Mouse (Mus musculus): ENCODE data around the gene Fut2. TPM values are rescaled to one million over a fixed set of nuclear protein-coding genes. Genes with fewer than 3 reads are reported as not detected.

The Fut2 gene
- polyA plus RNA-seq, 1 experiment, result 1.3 TPM

DNA sequence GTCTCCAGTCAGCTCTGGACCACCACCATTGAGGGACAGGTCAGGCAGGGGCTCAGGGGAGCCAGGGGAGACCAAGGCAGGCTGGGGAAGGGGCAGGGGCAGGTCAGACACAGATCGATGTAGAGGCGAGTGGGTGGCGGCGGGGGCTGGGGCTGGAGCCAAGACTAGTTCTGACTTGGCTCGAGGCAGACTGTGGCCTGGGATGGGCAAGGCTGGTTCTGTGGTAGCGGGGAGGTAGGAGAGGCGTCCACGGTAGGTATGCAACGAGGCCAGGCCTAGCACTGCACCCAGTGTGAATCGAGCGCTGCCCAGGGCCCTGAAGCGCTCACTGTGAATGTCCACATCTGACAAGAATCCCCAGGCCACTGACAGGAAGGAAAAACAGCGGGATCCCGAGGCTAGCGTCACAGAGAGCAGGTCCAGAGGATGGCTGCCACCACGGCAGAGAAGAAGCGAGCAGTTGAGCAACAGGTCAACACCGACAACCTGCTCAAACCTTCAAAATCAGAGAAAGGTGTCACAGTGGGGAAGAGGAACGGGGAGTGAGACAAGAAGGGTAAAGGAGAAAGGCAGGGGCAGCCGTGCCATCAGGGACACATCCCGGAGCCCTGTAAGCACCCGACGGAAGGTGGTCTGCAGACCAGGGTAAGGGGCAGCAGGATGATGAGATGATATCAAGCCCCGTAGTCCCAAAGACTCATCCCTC lies 45.3 kb upstream of the Fut2 start:
- 95% methylated on average over 24 of the region's 24 CpGs for WGBS
- TF ChIP-seq CTCF (IDR thresholded peaks at IDR 0.05; ENCODE audit: borderline replicate concordance, control insufficient read depth, extremely low read depth, insufficient read depth, low read length, poor library complexity) (no peak), POLR2A (IDR thresholded peaks at IDR 0.05; ENCODE audit: control insufficient read depth, extremely low read depth, insufficient read depth, low read length, poor library complexity) (no peak)
- no peak overlapping the region for H3K27ac ChIP-seq (ENCODE audit: control insufficient read depth, insufficient read depth, low read length)
- H3K4me3 ChIP-seq (ENCODE audit: control insufficient read depth, insufficient read depth, low read length), result no peak overlapping the region
- H3K4me1 ChIP-seq (replicated peaks; ENCODE audit: control insufficient read depth, insufficient read depth, low read length), result peaks cover 39% of the 10 kb centered on the region
- DNase-seq, result no peak
- peaks cover 8% of the 10 kb centered on the region for H3K36me3 ChIP-seq (ENCODE audit: control insufficient read depth, insufficient read depth, low read length)
- no peaks in the 10 kb centered on the region for H3K27me3 ChIP-seq (ENCODE audit: control insufficient read depth, insufficient read depth, low read length)

DNA sequence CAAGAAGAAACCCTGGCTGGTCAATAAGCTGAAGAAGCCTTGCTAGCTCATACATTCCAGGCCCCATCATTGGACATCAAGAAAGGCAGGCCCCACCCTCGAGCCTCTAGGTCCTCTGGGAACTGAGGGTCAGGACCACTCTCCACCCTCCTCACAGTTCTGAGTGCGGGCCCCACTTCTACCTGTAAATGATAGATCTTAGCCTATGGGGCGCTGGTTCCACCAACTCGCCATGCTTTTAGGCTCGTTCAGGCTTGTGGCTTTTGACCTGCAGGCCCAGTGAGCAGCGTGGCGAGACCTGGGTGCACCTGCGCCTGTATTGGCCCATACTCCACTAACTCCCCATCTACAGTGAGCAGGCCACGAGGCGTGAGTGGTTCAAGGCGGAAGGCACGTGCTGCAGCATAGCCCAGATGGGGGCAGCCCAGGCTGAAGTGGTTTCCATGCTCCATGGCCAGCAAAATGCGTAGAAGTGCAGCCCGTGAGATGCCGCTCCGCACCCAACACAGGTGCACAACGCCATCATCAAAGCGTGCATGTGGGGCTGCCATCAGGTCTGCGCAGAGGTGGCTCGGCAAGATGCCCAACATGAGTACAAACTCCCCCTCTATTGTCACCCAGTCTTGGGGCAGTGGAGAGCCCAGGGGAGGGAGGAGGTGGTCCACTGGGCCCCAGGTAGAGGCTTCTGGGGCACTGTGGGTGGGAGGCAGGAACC lies 44.4 kb upstream of the Fut2 start:
- DNase-seq, result no peak
- Histone ChIP-seq H3K36me3 (ENCODE audit: control insufficient read depth, insufficient read depth, low read length) (peaks cover 8% of the 10 kb centered on the region), H3K27ac (ENCODE audit: control insufficient read depth, insufficient read depth, low read length) (no peak overlapping the region), H3K4me1 (replicated peaks; ENCODE audit: control insufficient read depth, insufficient read depth, low read length) (peaks cover 41% of the 10 kb centered on the region), H3K27me3 (ENCODE audit: control insufficient read depth, insufficient read depth, low read length) (no peaks in the 10 kb centered on the region), H3K4me3 (ENCODE audit: control insufficient read depth, insufficient read depth, low read length) (no peak overlapping the region)
- WGBS, result 94% methylated on average over 20 of the region's 20 CpGs
- TF ChIP-seq POLR2A (IDR thresholded peaks at IDR 0.05; ENCODE audit: control insufficient read depth, extremely low read depth, insufficient read depth, low read length, poor library complexity) (no peak), CTCF (IDR thresholded peaks at IDR 0.05; ENCODE audit: borderline replicate concordance, control insufficient read depth, extremely low read depth, insufficient read depth, low read length, poor library complexity) (no peak)

DNA sequence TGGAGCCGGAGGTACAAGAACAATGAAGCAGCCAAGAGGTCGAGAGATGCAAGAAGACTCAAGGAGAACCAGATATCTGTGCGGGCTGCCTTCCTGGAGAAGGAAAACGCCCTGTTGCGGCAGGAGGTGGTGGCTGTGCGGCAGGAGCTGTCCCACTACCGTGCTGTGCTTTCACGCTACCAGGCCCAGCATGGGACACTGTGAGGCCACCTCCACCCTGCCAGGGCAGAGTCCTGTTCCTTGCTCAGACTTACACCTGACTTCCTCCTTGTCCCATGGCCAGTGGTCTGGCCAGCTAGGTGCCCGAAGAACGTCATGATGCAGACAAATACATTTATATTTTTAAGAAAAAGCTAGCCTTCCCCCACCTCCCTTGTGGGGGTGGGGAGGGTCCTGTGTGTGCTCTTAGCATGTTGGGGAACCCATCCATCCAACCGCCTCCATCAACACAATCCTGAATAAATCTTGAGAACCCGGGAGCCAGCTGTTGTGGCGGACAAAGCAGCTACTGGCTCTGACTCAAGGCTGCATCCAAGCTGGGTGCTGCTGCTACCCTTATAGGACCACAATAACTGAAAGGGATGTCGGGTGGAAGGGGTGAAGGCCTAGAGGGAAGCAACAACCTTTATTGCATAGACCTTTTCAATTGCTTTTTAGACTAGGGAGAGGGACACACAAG lies 43.6 kb upstream of the Fut2 start:
- DNase-seq, result no peak
- 93% methylated on average over 14 of the region's 14 CpGs for WGBS
- TF ChIP-seq POLR2A (IDR thresholded peaks at IDR 0.05; ENCODE audit: control insufficient read depth, extremely low read depth, insufficient read depth, low read length, poor library complexity), result no peak
- TF ChIP-seq CTCF (IDR thresholded peaks at IDR 0.05; ENCODE audit: borderline replicate concordance, control insufficient read depth, extremely low read depth, insufficient read depth, low read length, poor library complexity), result no peak
- Histone ChIP-seq H3K27ac (ENCODE audit: control insufficient read depth, insufficient read depth, low read length) (no peak overlapping the region), H3K4me1 (replicated peaks; ENCODE audit: control insufficient read depth, insufficient read depth, low read length) (peaks cover 42% of the 10 kb centered on the region), H3K4me3 (ENCODE audit: control insufficient read depth, insufficient read depth, low read length) (no peak overlapping the region), H3K27me3 (ENCODE audit: control insufficient read depth, insufficient read depth, low read length) (no peaks in the 10 kb centered on the region), H3K36me3 (ENCODE audit: control insufficient read depth, insufficient read depth, low read length) (peaks cover 8% of the 10 kb centered on the region)

DNA sequence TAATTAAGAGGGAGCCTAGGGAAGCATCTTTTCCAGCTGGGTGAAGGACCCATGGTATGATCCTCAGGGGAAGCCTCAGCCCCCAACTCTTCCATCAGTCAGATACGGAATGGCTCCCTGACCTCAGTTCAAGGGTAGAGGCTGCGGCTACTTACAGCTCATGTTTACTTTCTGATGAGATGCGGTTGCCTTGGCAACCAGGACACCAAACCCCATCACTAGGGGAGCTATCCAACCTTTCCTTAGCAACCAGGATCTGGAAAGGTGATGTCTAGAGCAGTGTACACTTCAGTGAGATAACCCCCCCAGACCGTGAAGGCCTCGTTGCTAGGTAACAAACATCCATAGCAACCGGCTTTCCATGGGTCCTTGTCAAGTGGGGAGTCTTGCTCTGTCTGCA lies 42.8 kb upstream of the Fut2 start:
- Histone ChIP-seq H3K36me3 (ENCODE audit: control insufficient read depth, insufficient read depth, low read length) (peaks cover 8% of the 10 kb centered on the region), H3K4me3 (ENCODE audit: control insufficient read depth, insufficient read depth, low read length) (no peak overlapping the region), H3K27me3 (ENCODE audit: control insufficient read depth, insufficient read depth, low read length) (no peaks in the 10 kb centered on the region), H3K27ac (ENCODE audit: control insufficient read depth, insufficient read depth, low read length) (no peak overlapping the region), H3K4me1 (replicated peaks; ENCODE audit: control insufficient read depth, insufficient read depth, low read length) (peaks cover 38% of the 10 kb centered on the region)
- DNase-seq, result no peak
- TF ChIP-seq CTCF (IDR thresholded peaks at IDR 0.05; ENCODE audit: borderline replicate concordance, control insufficient read depth, extremely low read depth, insufficient read depth, low read length, poor library complexity) (no peak), POLR2A (IDR thresholded peaks at IDR 0.05; ENCODE audit: control insufficient read depth, extremely low read depth, insufficient read depth, low read length, poor library complexity) (no peak)
- 90% methylated on average over 6 of the region's 6 CpGs for WGBS

DNA sequence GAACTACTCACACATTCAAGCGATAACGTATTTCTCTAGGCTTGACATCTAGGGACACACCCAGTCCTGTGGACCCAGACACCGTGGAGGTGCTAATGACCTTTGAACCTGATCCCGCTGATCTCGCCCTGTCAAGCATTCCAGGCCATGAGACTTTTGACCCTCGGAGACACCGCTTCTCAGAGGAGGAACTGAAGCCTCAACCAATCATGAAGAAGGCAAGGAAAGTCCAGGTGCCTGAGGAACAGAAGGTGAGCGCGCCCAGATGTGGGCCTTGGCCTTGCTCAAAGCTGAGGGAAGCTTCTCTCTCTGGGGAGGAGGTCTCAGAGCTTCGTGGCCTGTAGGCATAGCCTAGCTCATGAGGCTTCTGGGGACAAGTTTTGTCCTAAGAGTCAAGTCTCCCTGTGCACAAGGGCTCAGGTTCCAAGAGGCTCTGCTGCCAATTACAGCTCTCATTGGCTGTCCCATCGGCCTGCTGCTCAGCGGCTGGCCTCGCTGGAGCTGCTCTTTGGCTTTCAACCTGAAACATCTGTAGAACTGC lies 42.1 kb upstream of the Fut2 start:
- H3K4me3 ChIP-seq (ENCODE audit: control insufficient read depth, insufficient read depth, low read length), result peak overlapping the region; percentile 7; the same call in 1 of the 2 replicates
- WGBS, result 26% methylated on average over 13 of the region's 13 CpGs
- no peak for DNase-seq

DNA sequence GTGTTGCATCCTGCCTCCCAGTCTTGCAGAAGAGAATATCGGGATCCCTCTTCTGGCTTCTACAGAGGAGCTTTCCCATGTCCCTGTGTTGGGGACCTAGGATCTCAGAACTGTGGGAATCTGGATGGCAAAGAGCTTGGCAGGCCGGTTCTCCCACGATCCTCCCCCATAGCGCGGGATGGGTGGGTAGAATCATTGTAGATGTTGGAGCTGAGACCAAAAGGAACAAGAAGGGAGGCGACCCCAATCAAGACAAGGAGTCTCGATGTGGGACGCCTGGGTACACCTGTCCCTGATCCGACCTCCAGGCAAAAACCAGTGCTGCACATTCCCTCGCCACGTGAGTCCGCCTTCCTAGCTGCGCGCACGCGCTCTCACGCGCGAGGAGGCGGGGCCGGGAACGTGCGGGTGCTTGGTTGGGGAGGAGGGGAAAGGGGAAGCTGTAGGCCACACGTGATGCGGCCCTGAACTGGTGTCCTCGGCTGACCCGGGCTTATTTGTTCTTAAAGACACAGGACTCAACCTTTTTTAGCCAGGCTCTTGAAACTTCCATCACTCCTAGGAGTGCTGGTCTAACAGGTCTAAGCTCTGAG lies 41.3 kb upstream of the Fut2 start:
- H3K27ac ChIP-seq (ENCODE audit: control insufficient read depth, insufficient read depth, low read length), result peak overlapping the region; percentile 67
- TF ChIP-seq CTCF (IDR thresholded peaks at IDR 0.05; ENCODE audit: borderline replicate concordance, control insufficient read depth, extremely low read depth, insufficient read depth, low read length, poor library complexity) (peak; percentile 28; the same call in 1 of the 2 replicates), POLR2A (IDR thresholded peaks at IDR 0.05; ENCODE audit: control insufficient read depth, extremely low read depth, insufficient read depth, low read length, poor library complexity) (0 out of 2 replicates have a peak, but pooled peaks have one; percentile 38)
- WGBS, result 0% methylated on average over 27 of the region's 27 CpGs
- H3K4me1 ChIP-seq (replicated peaks; ENCODE audit: control insufficient read depth, insufficient read depth, low read length), result peaks cover 42% of the 10 kb centered on the region
- no peaks in the 10 kb centered on the region for H3K27me3 ChIP-seq (ENCODE audit: control insufficient read depth, insufficient read depth, low read length)
- H3K36me3 ChIP-seq (ENCODE audit: control insufficient read depth, insufficient read depth, low read length), result peaks cover 8% of the 10 kb centered on the region
- peak overlapping the region; percentile 21 for H3K4me3 ChIP-seq (ENCODE audit: control insufficient read depth, insufficient read depth, low read length)
- DNase-seq, result peak; percentile 91

More for the DNA sequence above, 42.1 kb upstream of the Fut2 start:
- H3K4me1 ChIP-seq (replicated peaks; ENCODE audit: control insufficient read depth, insufficient read depth, low read length), result peaks cover 42% of the 10 kb centered on the region
- peak overlapping the region; percentile 59 for H3K27ac ChIP-seq (ENCODE audit: control insufficient read depth, insufficient read depth, low read length)
- TF ChIP-seq CTCF (IDR thresholded peaks at IDR 0.05; ENCODE audit: borderline replicate concordance, control insufficient read depth, extremely low read depth, insufficient read depth, low read length, poor library complexity) (0 out of 2 replicates have a peak, but pooled peaks have one; percentile 7), POLR2A (IDR thresholded peaks at IDR 0.05; ENCODE audit: control insufficient read depth, extremely low read depth, insufficient read depth, low read length, poor library complexity) (no peak)
- H3K27me3 ChIP-seq (ENCODE audit: control insufficient read depth, insufficient read depth, low read length), result no peaks in the 10 kb centered on the region
- peaks cover 8% of the 10 kb centered on the region for H3K36me3 ChIP-seq (ENCODE audit: control insufficient read depth, insufficient read depth, low read length)

Measured in thymus, adult 2 months (tissue).